Comparison of ENCODE assay signal across 20 mouse cellular contexts in genomic region chr8:125741377-125741776, GRCm38 (mm10). TPM values are rescaled to one million over a fixed set of nuclear protein-coding genes. Genes with fewer than 3 reads are reported as not detected.
DNase-seq lines count a peak whose midpoint lies in the region; ATAC-seq and TF ChIP-seq lines count a peak whose summit lies in the region.
"Had no signal": no experiment of that assay in that cellular context is flagged by ENCODE, and none has a peak within 500 bp of the region (broad histone marks: within the 10 kb centered on the region; RNA-seq: fewer than 3 reads in every experiment).

No protein-coding gene starts in this region.

- no peak overlapping the region for H3K4me3 ChIP-seq in intestine, embryonic 15.5 days (replicated peaks)
- H3K4me3 ChIP-seq in intestine, postnatal 0 days (ENCODE audit: low read depth, low read length) = no peak overlapping the region
- H3K4me3 ChIP-seq: embryonic facial prominence, embryonic 15.5 days; forebrain, embryonic 13.5 days; kidney, embryonic 15.5 days; limb, embryonic 13.5 days; liver, embryonic 15.5 days had no signal

- WGBS in intestine, embryonic 15.5 days = 82% methylated on average over 5 of the region's 5 CpGs
- 72% methylated on average over 5 of the region's 5 CpGs for WGBS in intestine, postnatal 0 days

- H3K4me2 ChIP-seq in intestine, embryonic 15.5 days (replicated peaks) = no peak overlapping the region
- H3K4me2 ChIP-seq in intestine, postnatal 0 days (replicated peaks; ENCODE audit: low read depth) = no peak overlapping the region
- H3K4me2 ChIP-seq: embryonic facial prominence, embryonic 15.5 days; forebrain, embryonic 13.5 days; heart, embryonic 11.5 days; kidney, embryonic 15.5 days; limb, embryonic 13.5 days; liver, embryonic 15.5 days had no signal

- no peaks in the 10 kb centered on the region for H3K9me3 ChIP-seq in intestine, embryonic 15.5 days
- no peaks in the 10 kb centered on the region for H3K9me3 ChIP-seq in intestine, postnatal 0 days (ENCODE audit: control insufficient read depth)
- H3K9me3 ChIP-seq: embryonic facial prominence, embryonic 15.5 days; forebrain, embryonic 13.5 days; kidney, embryonic 15.5 days; limb, embryonic 13.5 days; liver, embryonic 15.5 days had no signal

- no peak overlapping the region for H3K27ac ChIP-seq in intestine, embryonic 15.5 days
- H3K27ac ChIP-seq in intestine, postnatal 0 days (ENCODE audit: low read depth, low read length) = no peak overlapping the region
- H3K27ac ChIP-seq: embryonic facial prominence, embryonic 15.5 days; forebrain, embryonic 13.5 days; hindbrain, postnatal 0 days; kidney, embryonic 15.5 days; limb, embryonic 13.5 days; liver, embryonic 15.5 days; macrophage had no signal

- H3K27me3 ChIP-seq in intestine, embryonic 15.5 days (replicated peaks) = no peaks in the 10 kb centered on the region
- H3K27me3 ChIP-seq in intestine, postnatal 0 days (replicated peaks; ENCODE audit: control insufficient read depth, insufficient read depth, low read length) = no peaks in the 10 kb centered on the region
- H3K27me3 ChIP-seq: embryonic facial prominence, embryonic 15.5 days; forebrain, embryonic 13.5 days; kidney, embryonic 15.5 days; limb, embryonic 13.5 days; liver, embryonic 15.5 days; Patski had no signal

- ATAC-seq in intestine, embryonic 15.5 days = 0 out of 2 replicates have a peak, but pooled peaks have one; percentile 15
- no peak for ATAC-seq in intestine, postnatal 0 days
- peak; percentile 54 for ATAC-seq in megakaryocyte, adult 5-6 weeks (ENCODE audit: poor library complexity, severe bottlenecking)
- ATAC-seq in erythroblast, adult 5-6 weeks (replicated peaks; ENCODE audit: low FRiP score, poor library complexity, severe bottlenecking) = no peak
- ATAC-seq: forebrain, embryonic 13.5 days; hindbrain, postnatal 0 days; midbrain, embryonic 16.5 days; Patski had no signal

- H3K4me1 ChIP-seq in intestine, embryonic 15.5 days (replicated peaks) = no peaks in the 10 kb centered on the region
- H3K4me1 ChIP-seq in intestine, postnatal 0 days (replicated peaks; ENCODE audit: control insufficient read depth, insufficient read depth, low read length) = no peaks in the 10 kb centered on the region
- H3K4me1 ChIP-seq: forebrain, embryonic 13.5 days; liver, embryonic 15.5 days had no signal

- no peaks in the 10 kb centered on the region for H3K36me3 ChIP-seq in intestine, embryonic 15.5 days
- peaks cover 15% of the 10 kb centered on the region; the same call in 1 of the 2 replicates for H3K36me3 ChIP-seq in intestine, postnatal 0 days (ENCODE audit: control insufficient read depth, insufficient read depth)
- H3K36me3 ChIP-seq: kidney, embryonic 15.5 days; limb, embryonic 13.5 days; liver, embryonic 15.5 days had no signal

- peak; percentile 51 for DNase-seq in R1 (ENCODE audit: low read depth, low spot score)
- DNase-seq in thymus, postnatal 0 days (ENCODE audit: low spot score) = peak; percentile 25
- DNase-seq in layer of hippocampus, postnatal 25 days (ENCODE audit: extremely low spot score in 1 of 2, low spot score in 1 of 2) = no peak
- no peak for DNase-seq in ovary, postnatal 36 days (ENCODE audit: low spot score)
- DNase-seq: cerebellum, adult 9-11 months; gastrocnemius, postnatal 36 days had no signal

- no peak overlapping the region for H3K9ac ChIP-seq in intestine, embryonic 15.5 days
- H3K9ac ChIP-seq in intestine, postnatal 0 days (ENCODE audit: low read depth, low read length) = no peak overlapping the region
- H3K9ac ChIP-seq: embryonic facial prominence, embryonic 15.5 days; forebrain, embryonic 13.5 days; kidney, embryonic 15.5 days; limb, embryonic 13.5 days; liver, embryonic 15.5 days had no signal

- TF ChIP-seq CTCF in intestine, postnatal 0 days (IDR thresholded peaks at IDR 0.05; ENCODE audit: low read depth) = no peak

RNA-seq across cellular contexts. Expression of gene Ntpcr, which starts 11.6 kb away (rescaled TPM):
- 27.7 and 31.2 TPM in 2 replicates for polyA plus RNA-seq in intestine, embryonic 15.5 days (2015; fragmentation: Nextera tagmentation; extraction: Ambion mirVana)
- polyA plus RNA-seq in intestine, postnatal 0 days (2015; fragmentation: Nextera tagmentation; extraction: Ambion mirVana) = 23.9 and 26.3 TPM in 2 replicates
- total RNA-seq in megakaryocyte, adult 5-6 weeks (2015) = 33.0 and 33.3 TPM in 2 replicates
- total RNA-seq in megakaryocyte, adult 5-6 weeks (2017) = 15.8 and 18.8 TPM in 2 replicates
- 32.2 and 38.2 TPM in 2 replicates for polyA plus RNA-seq in thymus, postnatal 0 days (2015; fragmentation: Nextera tagmentation; extraction: Ambion mirVana)
- total RNA-seq in layer of hippocampus, postnatal 25 days (2021) = 10 to 100 TPM; 21.0 to 21.4 TPM
- total RNA-seq in erythroblast, adult 5-6 weeks (2015; ENCODE audit: low replicate concordance) = 4.2 and 14.2 TPM in 2 replicates
- 3.2 and 10.7 TPM in 2 replicates for total RNA-seq in erythroblast, adult 5-6 weeks (2017; ENCODE audit: low replicate concordance)

Comparison
In these comparisons a context has a peak if more than half of its experiments do, and no peak if none do; other contexts are left out.
1. ATAC-seq: peak in intestine, embryonic 15.5 days (single experiment) and megakaryocyte, adult 5-6 weeks (single experiment); none in intestine, postnatal 0 days (single experiment) and erythroblast, adult 5-6 weeks (single experiment).
2. DNase-seq: peak in R1 (single experiment) and thymus, postnatal 0 days (single experiment); none in layer of hippocampus, postnatal 25 days (0 of 2) and ovary, postnatal 36 days (single experiment).